ENCODE assay signal across 12 mouse cellular contexts in genomic region chr7:141441460-141441859, GRCm38 (mm10). TPM values are rescaled to one million over a fixed set of nuclear protein-coding genes. Genes with fewer than 3 reads are reported as not detected.
DNase-seq lines count a peak whose midpoint lies in the region; ATAC-seq and TF ChIP-seq lines count a peak whose summit lies in the region.
"Had no signal": no experiment of that assay in that cellular context is flagged by ENCODE, and none has a peak within 500 bp of the region (broad histone marks: within the 10 kb centered on the region; RNA-seq: fewer than 3 reads in every experiment).

No protein-coding gene starts in this region.

- 92% methylated on average over 9 of the region's 9 CpGs for WGBS in hindbrain, embryonic 10.5 days
- WGBS in hindbrain, postnatal 0 days, result 87% methylated on average over 9 of the region's 9 CpGs

- H3K4me3 ChIP-seq in hindbrain, embryonic 10.5 days, result peak overlapping the region; percentile 60; the same call in 1 of the 2 replicates
- no peak overlapping the region for H3K4me3 ChIP-seq in hindbrain, postnatal 0 days (ENCODE audit: low read length)
- no peak overlapping the region for H3K4me3 ChIP-seq in layer of hippocampus, adult 2 months

- peaks cover 58% of the 10 kb centered on the region for H3K4me1 ChIP-seq in hindbrain, embryonic 10.5 days (replicated peaks)
- peaks cover 9% of the 10 kb centered on the region; the same call in 1 of the 2 replicates for H3K4me1 ChIP-seq in hindbrain, postnatal 0 days (ENCODE audit: insufficient read depth, low read length)

- no peaks in the 10 kb centered on the region for H3K9me3 ChIP-seq in hindbrain, embryonic 10.5 days
- no peaks in the 10 kb centered on the region for H3K9me3 ChIP-seq in hindbrain, postnatal 0 days (ENCODE audit: low read length)

- H3K4me2 ChIP-seq in hindbrain, postnatal 0 days (ENCODE audit: low read depth, low read length), result no peak overlapping the region

- peak; percentile 7 to 23 for DNase-seq in cerebellum, postnatal 25 days
- no peak for DNase-seq in cerebellum, adult 9-10 months
- no peak for DNase-seq in hindbrain, embryonic 10.5 days (ENCODE audit: low spot score)
- no peak for DNase-seq in hindbrain, postnatal 0 days (ENCODE audit: low spot score)
- peak; percentile 29 to 37 for DNase-seq in right cerebral cortex, postnatal 10 days (ENCODE audit: low spot score in 2 of 2)
- no peak for DNase-seq in right cerebral cortex, postnatal 25 days
- DNase-seq in layer of hippocampus, adult 2 months (ENCODE audit: low spot score in 2 of 2), result no peak
- DNase-seq in urinary bladder, adult 18-20 months (ENCODE audit: low spot score in 2 of 2), result no peak
- DNase-seq: B cell, adult 2 months; kidney, adult 8-10 months had no signal

- H3K27me3 ChIP-seq in hindbrain, embryonic 10.5 days (ENCODE audit: insufficient read depth, poor library complexity, severe bottlenecking), result no peaks in the 10 kb centered on the region
- H3K27me3 ChIP-seq in hindbrain, postnatal 0 days (ENCODE audit: insufficient read depth, low read length), result no peaks in the 10 kb centered on the region

- no peak for ATAC-seq in hindbrain, postnatal 0 days
- ATAC-seq: activated CD4-positive, CD25-positive, alpha-beta regulatory T cell, adult 4 months had no signal

- 0 out of 2 replicates have a peak overlapping the region, but pooled peaks have one; percentile 86 for H3K27ac ChIP-seq in hindbrain, embryonic 10.5 days
- H3K27ac ChIP-seq in hindbrain, postnatal 0 days, result no peak overlapping the region
- no peak overlapping the region for H3K27ac ChIP-seq in layer of hippocampus, adult 2 months

- H3K9ac ChIP-seq in hindbrain, postnatal 0 days (replicated peaks; ENCODE audit: low read length), result no peak overlapping the region

- no peak for TF ChIP-seq CTCF in hindbrain, postnatal 0 days (IDR thresholded peaks at IDR 0.05; ENCODE audit: low read depth)
- TF ChIP-seq CTCF in layer of hippocampus, adult 2 months (conservative IDR thresholded peaks at IDR 0.05), result no peak

- H3K36me3 ChIP-seq in hindbrain, embryonic 10.5 days, result peaks cover 48% of the 10 kb centered on the region
- H3K36me3 ChIP-seq in hindbrain, postnatal 0 days (ENCODE audit: insufficient read depth, low read length), result no peaks in the 10 kb centered on the region

RNA-seq across cellular contexts. Expression of gene Pidd1, which starts 2.4 kb away (rescaled TPM):
- 21.0 and 23.2 TPM in 2 replicates for polyA plus RNA-seq in hindbrain, embryonic 10.5 days (2016; fragmentation: Nextera tagmentation; extraction: Ambion mirVana)
- 3.6 and 4.6 TPM in 2 replicates for total RNA-seq in hindbrain, postnatal 0 days (2014; rRNA removed)
- polyA plus RNA-seq in hindbrain, postnatal 0 days (2015; fragmentation: Nextera tagmentation; extraction: Ambion mirVana), result 2.4 and 2.5 TPM in 2 replicates
- 1 to 10 TPM; 1.1 to 1.7 TPM for total RNA-seq in layer of hippocampus, adult 2 months (2021)

RNA-seq across cellular contexts. Expression of gene Slc25a22, which starts 3.8 kb away (rescaled TPM):
- 45.9 and 55.6 TPM in 2 replicates for polyA plus RNA-seq in hindbrain, embryonic 10.5 days (2016; fragmentation: Nextera tagmentation; extraction: Ambion mirVana)
- total RNA-seq in hindbrain, postnatal 0 days (2014; rRNA removed), result 126 and 138 TPM in 2 replicates
- polyA plus RNA-seq in hindbrain, postnatal 0 days (2015; fragmentation: Nextera tagmentation; extraction: Ambion mirVana), result 79.9 and 87.3 TPM in 2 replicates
- total RNA-seq in layer of hippocampus, adult 2 months (2021), result 100 to 1,000 TPM; 338 to 343 TPM

RNA-seq across cellular contexts. Expression of gene Rplp2, which starts 5.7 kb away (rescaled TPM):
- polyA plus RNA-seq in hindbrain, embryonic 10.5 days (2016; fragmentation: Nextera tagmentation; extraction: Ambion mirVana), result 1,010 and 1,127 TPM in 2 replicates
- total RNA-seq in hindbrain, postnatal 0 days (2014; rRNA removed), result 179 and 249 TPM in 2 replicates
- 839 and 863 TPM in 2 replicates for polyA plus RNA-seq in hindbrain, postnatal 0 days (2015; fragmentation: Nextera tagmentation; extraction: Ambion mirVana)
- 100 to 1,000 TPM; 548 to 575 TPM for total RNA-seq in layer of hippocampus, adult 2 months (2021)

RNA-seq across cellular contexts. Expression of gene Cend1, which starts 12.2 kb away (rescaled TPM):
- 11.5 and 21.9 TPM in 2 replicates for polyA plus RNA-seq in hindbrain, embryonic 10.5 days (2016; fragmentation: Nextera tagmentation; extraction: Ambion mirVana)
- total RNA-seq in hindbrain, postnatal 0 days (2014; rRNA removed), result 208 and 246 TPM in 2 replicates
- polyA plus RNA-seq in hindbrain, postnatal 0 days (2015; fragmentation: Nextera tagmentation; extraction: Ambion mirVana), result 219 and 255 TPM in 2 replicates
- total RNA-seq in layer of hippocampus, adult 2 months (2021), result 100 to 1,000 TPM; 251 to 263 TPM
- total RNA-seq: hematopoietic stem cell, adult 5-6 weeks had no signal
- polyA plus RNA-seq: activated CD4-positive, CD25-positive, alpha-beta regulatory T cell, adult 4 months had no signal

RNA-seq across cellular contexts. Expression of gene Pnpla2, which starts 13.5 kb away (rescaled TPM):
- polyA plus RNA-seq in hindbrain, embryonic 10.5 days (2016; fragmentation: Nextera tagmentation; extraction: Ambion mirVana), result 19.3 and 20.3 TPM in 2 replicates
- 8.5 and 10.0 TPM in 2 replicates for total RNA-seq in hindbrain, postnatal 0 days (2014; rRNA removed)
- polyA plus RNA-seq in hindbrain, postnatal 0 days (2015; fragmentation: Nextera tagmentation; extraction: Ambion mirVana), result 20.0 and 22.4 TPM in 2 replicates
- 10 to 100 TPM; 25.1 to 28.3 TPM for total RNA-seq in layer of hippocampus, adult 2 months (2021)

Comparison
In these comparisons a context has a peak if more than half of its experiments do, and no peak if none do; other contexts are left out.
1. DNase-seq: peak in cerebellum, postnatal 25 days (2 of 2) and right cerebral cortex, postnatal 10 days (2 of 2); none in cerebellum, adult 9-10 months (single experiment), hindbrain, embryonic 10.5 days (single experiment), hindbrain, postnatal 0 days (single experiment), right cerebral cortex, postnatal 25 days (single experiment), layer of hippocampus, adult 2 months (0 of 2) and urinary bladder, adult 18-20 months (0 of 2).